Mouse (Mus musculus): ENCODE data around the gene Agtpbp1.
"Not testable (repeated sequence)": the region's sequence is repeated elsewhere in the genome, so short reads cannot be mapped to it uniquely, and the experiment has no call there.

GRCm38 (mm10) chr13:59592058-59592457, 7.0 kb upstream of the Agtpbp1 start:
- TF ChIP-seq CTCF, EP300 (IDR thresholded peaks at IDR 0.05; ENCODE audit: low read depth): not testable (repeated sequence)

Measured in heart, postnatal 0 days (tissue).